Mouse (Mus musculus): ENCODE measurements around the gene Ush1g. TPM values are rescaled to one million over a fixed set of nuclear protein-coding genes. Genes with fewer than 3 reads are reported as not detected.

The Ush1g gene
- polyA plus RNA-seq, 1 experiment, result 2.0 TPM

- H3K4me1 ChIP-seq (ENCODE audit: control insufficient read depth, insufficient read depth, insufficient read length), result peaks cover 10% of the 10 kb centered on the region; the same call in 1 of the 2 replicates
- no peaks in the 10 kb centered on the region for H3K36me3 ChIP-seq (ENCODE audit: control insufficient read depth, insufficient read depth, low read length)
- H3K27me3 ChIP-seq (ENCODE audit: control insufficient read depth, insufficient read depth, low read length), result peaks cover 8% of the 10 kb centered on the region; the same call in 1 of the 2 replicates
- WGBS, result 98% methylated on average over 3 of the region's 3 CpGs
- TF ChIP-seq CTCF (IDR thresholded peaks at IDR 0.05; ENCODE audit: extremely low read depth, insufficient read depth, insufficient read length, insufficient replicate concordance) (no peak), POLR2A (IDR thresholded peaks at IDR 0.05; ENCODE audit: low read depth, low read length) (no peak)
- no peak for DNase-seq (ENCODE audit: low read depth in 1 of 2, low spot score in 2 of 2)
- no peak overlapping the region for H3K27ac ChIP-seq (ENCODE audit: insufficient read depth, low read length)
- H3K4me3 ChIP-seq (ENCODE audit: extremely low read depth, insufficient read depth, insufficient read length), result no peak overlapping the region
Observed at GRCm38 (mm10) chr11:115364136-115364535, 42.3 kb upstream of the Ush1g start.

GRCm38 (mm10) chr11:115359726-115360125 lies 37.9 kb upstream of the Ush1g start:
- DNase-seq (ENCODE audit: low read depth in 1 of 2, low spot score in 2 of 2), result no peak
- H3K27ac ChIP-seq (ENCODE audit: insufficient read depth, low read length), result no peak overlapping the region
- H3K4me1 ChIP-seq (ENCODE audit: control insufficient read depth, insufficient read depth, insufficient read length), result no peaks in the 10 kb centered on the region
- TF ChIP-seq CTCF (IDR thresholded peaks at IDR 0.05; ENCODE audit: extremely low read depth, insufficient read depth, insufficient read length, insufficient replicate concordance) (0 out of 2 replicates have a peak, but pooled peaks have one; percentile 10), POLR2A (IDR thresholded peaks at IDR 0.05; ENCODE audit: low read depth, low read length) (no peak)
- H3K4me3 ChIP-seq (ENCODE audit: extremely low read depth, insufficient read depth, insufficient read length), result no peak overlapping the region
- H3K36me3 ChIP-seq (ENCODE audit: control insufficient read depth, insufficient read depth, low read length), result no peaks in the 10 kb centered on the region
- H3K27me3 ChIP-seq (ENCODE audit: control insufficient read depth, insufficient read depth, low read length), result no peaks in the 10 kb centered on the region
- WGBS, result 47% methylated on average over 6 of the region's 6 CpGs

- Histone ChIP-seq H3K4me3 (ENCODE audit: extremely low read depth, insufficient read depth, insufficient read length) (no peak overlapping the region), H3K36me3 (ENCODE audit: control insufficient read depth, insufficient read depth, low read length) (no peaks in the 10 kb centered on the region), H3K4me1 (ENCODE audit: control insufficient read depth, insufficient read depth, insufficient read length) (no peaks in the 10 kb centered on the region), H3K27me3 (ENCODE audit: control insufficient read depth, insufficient read depth, low read length) (no peaks in the 10 kb centered on the region), H3K27ac (ENCODE audit: insufficient read depth, low read length) (no peak overlapping the region)
- TF ChIP-seq CTCF (IDR thresholded peaks at IDR 0.05; ENCODE audit: extremely low read depth, insufficient read depth, insufficient read length, insufficient replicate concordance), result no peak
- no peak for TF ChIP-seq POLR2A (IDR thresholded peaks at IDR 0.05; ENCODE audit: low read depth, low read length)
- 68% methylated on average over 3 of the region's 3 CpGs for WGBS
- DNase-seq (ENCODE audit: low read depth in 1 of 2, low spot score in 2 of 2), result no peak
Observed at GRCm38 (mm10) chr11:115359293-115359692, 37.5 kb upstream of the Ush1g start.

GRCm38 (mm10) chr11:115358468-115358867 lies 36.6 kb upstream of the Ush1g start:
- no peak for TF ChIP-seq CTCF (IDR thresholded peaks at IDR 0.05; ENCODE audit: extremely low read depth, insufficient read depth, insufficient read length, insufficient replicate concordance)
- no peak for TF ChIP-seq POLR2A (IDR thresholded peaks at IDR 0.05; ENCODE audit: low read depth, low read length)
- 16% methylated on average over 5 of the region's 5 CpGs for WGBS
- no peaks in the 10 kb centered on the region for H3K36me3 ChIP-seq (ENCODE audit: control insufficient read depth, insufficient read depth, low read length)
- no peaks in the 10 kb centered on the region for H3K4me1 ChIP-seq (ENCODE audit: control insufficient read depth, insufficient read depth, insufficient read length)
- H3K27me3 ChIP-seq (ENCODE audit: control insufficient read depth, insufficient read depth, low read length), result no peaks in the 10 kb centered on the region
- DNase-seq (ENCODE audit: low read depth in 1 of 2, low spot score in 2 of 2), result peak; percentile 53 to 57
- H3K4me3 ChIP-seq (ENCODE audit: extremely low read depth, insufficient read depth, insufficient read length), result no peak overlapping the region
- H3K27ac ChIP-seq (ENCODE audit: insufficient read depth, low read length), result no peak overlapping the region

GRCm38 (mm10) chr11:115354183-115354582 lies 32.3 kb upstream of the Ush1g start:
- Histone ChIP-seq H3K36me3 (ENCODE audit: control insufficient read depth, insufficient read depth, low read length) (no peaks in the 10 kb centered on the region), H3K4me3 (ENCODE audit: extremely low read depth, insufficient read depth, insufficient read length) (no peak overlapping the region), H3K27me3 (ENCODE audit: control insufficient read depth, insufficient read depth, low read length) (no peaks in the 10 kb centered on the region), H3K27ac (ENCODE audit: insufficient read depth, low read length) (no peak overlapping the region), H3K4me1 (ENCODE audit: control insufficient read depth, insufficient read depth, insufficient read length) (no peaks in the 10 kb centered on the region)
- TF ChIP-seq CTCF (IDR thresholded peaks at IDR 0.05; ENCODE audit: extremely low read depth, insufficient read depth, insufficient read length, insufficient replicate concordance) (peak; percentile 90; the same call in 1 of the 2 replicates), POLR2A (IDR thresholded peaks at IDR 0.05; ENCODE audit: low read depth, low read length) (no peak)
- 14% methylated on average over 8 of the region's 8 CpGs for WGBS
- peak; percentile 33 to 54 for DNase-seq (ENCODE audit: low read depth in 1 of 2, low spot score in 2 of 2)

- Histone ChIP-seq H3K4me3 (ENCODE audit: extremely low read depth, insufficient read depth, insufficient read length) (no peak overlapping the region), H3K36me3 (ENCODE audit: control insufficient read depth, insufficient read depth, low read length) (no peaks in the 10 kb centered on the region), H3K27ac (ENCODE audit: insufficient read depth, low read length) (no peak overlapping the region), H3K27me3 (ENCODE audit: control insufficient read depth, insufficient read depth, low read length) (no peaks in the 10 kb centered on the region), H3K4me1 (ENCODE audit: control insufficient read depth, insufficient read depth, insufficient read length) (no peaks in the 10 kb centered on the region)
- no peak for DNase-seq (ENCODE audit: low read depth in 1 of 2, low spot score in 2 of 2)
- TF ChIP-seq CTCF (IDR thresholded peaks at IDR 0.05; ENCODE audit: extremely low read depth, insufficient read depth, insufficient read length, insufficient replicate concordance), result no peak
- no peak for TF ChIP-seq POLR2A (IDR thresholded peaks at IDR 0.05; ENCODE audit: low read depth, low read length)
- 88% methylated on average over 5 of the region's 5 CpGs for WGBS
Observed at GRCm38 (mm10) chr11:115353375-115353774, 31.5 kb upstream of the Ush1g start.

GRCm38 (mm10) chr11:115349976-115350375 lies 28.1 kb upstream of the Ush1g start:
- Histone ChIP-seq H3K4me3 (ENCODE audit: extremely low read depth, insufficient read depth, insufficient read length) (no peak overlapping the region), H3K4me1 (ENCODE audit: control insufficient read depth, insufficient read depth, insufficient read length) (no peaks in the 10 kb centered on the region), H3K27me3 (ENCODE audit: control insufficient read depth, insufficient read depth, low read length) (no peaks in the 10 kb centered on the region), H3K27ac (ENCODE audit: insufficient read depth, low read length) (no peak overlapping the region), H3K36me3 (ENCODE audit: control insufficient read depth, insufficient read depth, low read length) (no peaks in the 10 kb centered on the region)
- 76% methylated on average over 4 of the region's 4 CpGs for WGBS
- no peak for DNase-seq (ENCODE audit: low read depth in 1 of 2, low spot score in 2 of 2)
- TF ChIP-seq CTCF (IDR thresholded peaks at IDR 0.05; ENCODE audit: extremely low read depth, insufficient read depth, insufficient read length, insufficient replicate concordance) (no peak), POLR2A (IDR thresholded peaks at IDR 0.05; ENCODE audit: low read depth, low read length) (no peak)
